Mouse (Mus musculus) urinary bladder, adult 2 months (tissue): ENCODE data around the gene Zdhhc18. TPM values are rescaled to one million over a fixed set of nuclear protein-coding genes. Genes with fewer than 3 reads are reported as not detected.
"Not testable (repeated sequence)": the region's sequence is repeated elsewhere in the genome, so short reads cannot be mapped to it uniquely, and the experiment has no call there.

Experiments
- DNase-seq: peaks from one replicate; pipeline ENCODE4 v3.0.0; 2022; ENCODE audit warnings: low spot score
- polyA plus RNA-seq: library from polyadenylated mRNA; depleted of rRNA; stranded (reverse); fragments of >200 nt; gene quantifications from 2 replicates; pipeline ENCODE4 v1.2.3, GENCODE M21; 2012

Zdhhc18 gene
- polyA plus RNA-seq, 1 experiment = 17.8 TPM

DNA sequence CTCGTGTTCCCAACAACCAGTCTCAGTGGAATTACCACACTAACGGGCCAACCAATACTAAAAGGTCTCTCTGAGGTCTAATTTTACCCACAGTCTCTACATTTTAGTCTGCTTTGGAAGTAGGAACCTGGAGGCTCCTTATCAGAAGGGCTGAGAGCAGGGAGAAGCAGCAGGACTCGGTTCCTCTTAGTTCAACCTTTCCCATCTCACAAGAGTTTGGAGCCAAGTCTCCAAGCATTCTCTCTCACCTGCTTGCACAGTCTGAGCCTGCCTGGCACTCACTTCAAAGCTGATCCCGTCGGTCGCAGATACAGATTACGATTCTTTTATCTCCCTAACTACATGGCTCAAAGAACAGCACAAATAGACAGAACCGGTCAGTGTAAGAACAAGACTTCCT lies 13.0 kb upstream of the Zdhhc18 start:
- DNase-seq = no peak

DNA sequence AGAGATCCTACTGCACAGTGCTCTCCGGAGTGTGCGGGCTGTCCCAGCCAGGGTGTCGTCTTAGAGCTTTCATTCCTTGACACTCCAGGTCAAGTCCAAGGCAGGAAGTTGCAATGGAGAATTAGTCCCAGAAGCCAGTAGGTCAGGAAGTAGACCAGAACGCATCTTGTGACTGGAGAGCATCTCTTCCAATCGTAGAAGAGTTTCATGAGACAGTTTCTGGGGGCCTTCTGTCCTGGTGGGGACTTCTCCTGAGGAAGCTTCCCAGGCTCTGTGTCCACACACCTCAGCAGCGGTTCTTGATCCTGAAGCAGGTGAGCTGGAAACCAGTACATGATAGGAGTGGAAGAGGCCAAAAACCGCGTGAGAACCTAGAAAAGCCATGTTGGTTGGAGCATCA lies 12.5 kb upstream of the Zdhhc18 start:
- DNase-seq = no peak

DNA sequence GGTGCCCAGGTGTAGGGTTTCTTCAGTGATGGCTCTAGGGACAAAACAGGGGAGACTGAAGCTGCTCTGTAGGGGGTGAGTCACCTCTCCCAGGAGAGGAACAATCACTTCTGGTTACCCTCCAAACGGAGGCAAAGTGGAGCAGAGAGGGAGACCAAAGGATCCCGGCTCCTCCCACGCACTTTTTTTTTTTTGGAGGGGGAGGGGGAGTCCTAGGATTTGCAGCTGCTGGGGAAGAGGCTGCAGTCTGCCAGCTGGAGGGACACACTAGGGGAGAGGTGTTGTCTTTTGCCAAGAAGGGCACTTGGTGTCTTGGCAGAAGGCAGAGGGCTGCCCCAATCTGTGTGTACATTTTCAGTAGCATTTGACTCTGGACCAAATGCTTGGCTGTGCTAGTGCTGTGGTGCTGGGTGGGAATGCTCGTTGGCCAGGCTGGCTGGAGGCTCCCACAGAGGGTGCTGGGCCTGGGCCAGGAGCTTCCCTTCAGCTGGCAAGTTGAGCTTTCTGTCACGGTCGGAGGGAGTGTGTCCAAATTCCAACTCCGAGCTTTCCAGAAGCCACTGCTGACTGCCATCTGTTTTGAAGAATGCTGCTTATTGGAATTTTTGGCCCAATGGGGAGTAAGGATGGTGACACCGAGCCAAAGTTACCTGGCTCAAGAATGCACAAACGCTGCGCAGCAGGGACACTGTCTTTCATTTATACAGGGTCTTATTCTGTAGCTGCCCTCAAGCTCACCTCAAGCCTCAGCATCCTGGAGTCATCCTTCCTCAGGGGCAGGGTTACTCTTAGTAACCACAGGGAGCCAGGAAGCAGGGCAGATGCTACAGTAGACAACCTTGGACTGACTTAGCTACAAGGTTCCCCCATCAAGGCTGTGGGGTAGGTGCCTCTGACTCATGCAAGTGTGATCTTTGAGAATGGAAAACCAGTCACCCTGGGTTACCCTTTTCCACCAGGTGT lies 10.5 kb upstream of the Zdhhc18 start:
- DNase-seq = peak; percentile 56

GRCm38 (mm10) chr4:133659497-133660192 lies 9.7 kb upstream of the Zdhhc18 start:
- no peak for DNase-seq

DNA sequence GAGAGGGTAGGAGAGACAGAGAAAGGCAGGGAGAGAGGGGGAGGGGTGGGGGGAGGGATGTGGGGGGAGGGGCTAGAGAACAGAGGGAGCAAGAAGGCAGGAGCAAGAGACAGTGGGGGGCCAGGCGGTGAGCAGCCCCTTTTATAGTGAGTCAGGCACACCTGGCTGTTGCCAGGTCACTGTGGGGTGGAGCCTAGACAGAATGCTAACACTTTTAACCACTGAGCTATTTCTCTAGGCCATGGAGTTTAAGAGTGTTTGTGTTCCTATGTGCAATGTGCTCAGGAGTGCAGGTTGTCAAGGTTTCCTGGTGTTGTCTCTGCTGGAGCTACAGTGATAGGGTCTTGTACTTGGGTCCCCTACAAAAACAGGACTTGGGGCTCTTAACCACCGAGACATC lies 8.8 kb upstream of the Zdhhc18 start:
- no peak for DNase-seq

DNA sequence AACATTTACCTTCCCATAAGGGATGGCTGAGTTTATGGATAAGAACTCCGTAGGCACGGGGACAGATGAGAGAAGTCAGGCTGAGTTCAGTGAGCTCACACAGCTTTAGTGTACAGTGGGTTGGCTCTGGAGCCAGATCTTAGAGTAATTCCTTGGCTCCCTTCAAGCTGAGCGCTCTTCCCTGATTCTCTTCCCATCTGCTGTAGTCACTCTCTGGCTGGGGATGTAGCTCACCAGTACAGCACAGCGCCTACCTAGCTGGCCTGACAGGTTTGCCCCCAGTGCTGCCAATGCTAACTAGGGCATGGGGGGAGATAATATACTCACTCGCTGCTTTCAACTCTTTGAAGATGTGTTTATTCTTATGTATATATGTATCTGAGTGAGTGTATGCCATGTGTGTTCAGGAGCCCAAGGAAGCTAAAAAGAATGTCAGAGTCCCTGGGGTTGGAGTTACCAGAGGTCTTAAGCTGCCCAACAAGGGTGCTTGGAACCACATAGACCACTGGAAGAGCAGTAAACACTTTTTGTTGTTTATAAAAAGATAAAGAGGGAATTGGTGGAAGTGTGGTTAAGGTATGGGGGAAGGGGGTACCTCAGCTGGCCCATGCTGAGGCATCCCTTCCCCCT lies 8.0 kb upstream of the Zdhhc18 start:
- DNase-seq = no peak

DNA sequence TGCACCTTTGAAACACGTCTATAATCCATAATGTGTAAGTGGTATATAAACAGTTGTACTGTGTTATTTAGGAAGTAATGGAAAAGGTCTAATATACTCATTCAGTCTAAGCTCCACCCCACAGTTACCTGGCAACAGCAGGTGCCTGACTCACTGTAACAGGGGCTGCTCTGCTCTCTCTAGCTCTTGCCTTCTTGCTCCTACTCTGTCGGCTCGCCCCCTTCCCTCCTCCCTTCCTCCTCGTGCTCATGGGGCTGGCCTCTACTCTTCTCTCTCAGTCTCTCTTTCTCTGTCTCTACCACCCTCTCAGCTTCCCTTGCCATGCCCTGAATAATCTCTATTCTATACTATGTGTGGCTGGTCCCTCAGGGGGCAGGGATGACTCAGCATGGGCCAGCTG lies 7.0 kb upstream of the Zdhhc18 start:
- no peak for DNase-seq

GRCm38 (mm10) chr4:133656294-133656693 lies 6.3 kb upstream of the Zdhhc18 start:
- no peak for DNase-seq

GRCm38 (mm10) chr4:133654070-133654469 lies 4.1 kb upstream of the Zdhhc18 start:
- not testable (repeated sequence) for DNase-seq

GRCm38 (mm10) chr4:133652746-133653145 lies 2.8 kb upstream of the Zdhhc18 start:
- DNase-seq = no peak

DNA sequence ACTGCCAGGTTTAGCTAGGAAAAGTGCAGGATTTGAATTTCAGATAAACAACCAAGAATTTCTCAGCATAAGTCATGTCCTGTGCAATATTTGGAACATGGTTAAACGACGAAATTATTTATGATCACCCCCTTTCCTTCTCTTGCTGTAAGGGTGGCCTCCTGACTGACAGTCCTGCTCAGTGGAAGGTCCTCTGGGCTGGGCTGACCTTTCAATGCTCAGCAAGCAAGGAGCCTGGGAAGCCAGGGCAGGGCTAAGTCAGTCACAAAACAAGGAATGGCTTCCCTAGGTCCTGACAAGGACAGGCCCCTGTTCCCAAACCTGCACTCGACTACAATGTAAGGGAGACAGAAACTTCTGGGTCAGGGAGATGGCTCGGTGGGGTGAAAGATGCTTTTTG lies 2.0 kb upstream of the Zdhhc18 start:
- no peak for DNase-seq

- no peak for DNase-seq
Measured at GRCm38 (mm10) chr4:133651445-133651844, 1.5 kb upstream of the Zdhhc18 start.

GRCm38 (mm10) chr4:133649464-133649863 lies 490 bp downstream of the Zdhhc18 start:
- not testable (repeated sequence) for DNase-seq

DNA sequence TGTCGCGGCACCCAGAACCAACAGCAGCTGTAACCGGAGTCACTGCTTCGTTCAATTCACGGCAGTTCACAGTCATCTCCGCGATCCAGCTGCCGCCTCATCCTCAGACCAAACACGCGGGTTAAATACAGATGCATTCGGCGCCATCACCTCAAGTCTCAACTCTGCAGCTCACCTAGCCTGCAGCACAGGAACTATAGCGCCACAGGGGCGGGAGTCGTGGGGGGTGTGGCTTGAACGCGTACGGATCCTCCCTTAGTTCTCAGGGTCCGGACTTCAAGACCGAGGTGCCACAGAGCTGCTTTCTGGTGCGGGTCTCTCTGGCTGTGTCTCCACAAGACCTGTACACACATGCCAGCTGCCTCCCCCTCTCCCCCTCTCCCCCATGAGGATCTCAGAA lies 4.3 kb downstream of the Zdhhc18 start:
- no peak for DNase-seq

GRCm38 (mm10) chr4:133645195-133645594 lies 4.8 kb downstream of the Zdhhc18 start:
- DNase-seq = no peak

GRCm38 (mm10) chr4:133634043-133634410 lies 15.9 kb downstream of the Zdhhc18 start:
- no peak for DNase-seq

- peak; percentile 88 for DNase-seq
Measured at GRCm38 (mm10) chr4:133633332-133634042, 16.5 kb downstream of the Zdhhc18 start.

DNA sequence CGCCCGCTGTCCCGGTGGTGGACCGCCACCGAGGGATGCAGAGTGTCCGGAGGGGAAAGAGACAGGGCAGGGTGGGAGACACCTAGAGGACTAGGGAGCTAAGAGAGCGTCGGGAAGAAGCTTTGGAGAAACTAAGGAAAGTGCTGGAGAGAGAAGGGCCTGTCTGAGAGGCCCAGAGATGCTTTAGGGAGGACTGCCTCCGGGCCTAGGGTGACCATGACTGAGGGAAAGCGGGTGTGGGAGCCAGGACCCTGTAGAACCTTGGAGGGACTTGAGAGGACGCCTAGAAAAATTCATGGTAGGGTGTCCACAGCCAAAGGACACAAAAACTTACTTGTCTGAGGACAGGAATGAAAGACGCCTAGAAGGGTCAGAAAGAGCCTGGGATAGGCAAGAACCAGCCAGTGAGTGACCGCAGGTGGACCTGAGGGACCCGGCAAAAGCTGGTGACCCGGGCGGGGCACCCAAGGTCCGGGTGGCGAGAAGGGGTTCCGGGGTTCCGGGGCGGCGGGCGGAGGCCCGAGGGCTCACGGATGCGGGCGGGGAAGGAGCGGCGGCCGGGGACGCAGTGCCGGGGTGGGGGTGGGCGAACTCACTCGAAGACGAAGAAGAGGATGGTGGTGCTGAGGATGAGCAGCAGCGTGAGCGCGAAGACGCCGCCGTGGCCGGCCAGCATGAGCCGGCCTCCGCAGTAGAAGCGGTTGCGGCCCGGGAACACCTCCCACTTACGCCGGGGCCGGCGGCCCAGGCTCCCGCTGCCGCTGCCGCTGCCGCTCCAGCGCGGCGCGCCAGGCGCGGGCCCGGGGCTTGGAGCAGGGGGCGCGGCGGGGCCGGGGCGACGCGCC lies 17.2 kb downstream of the Zdhhc18 start:
- peak; percentile 54 for DNase-seq

DNA sequence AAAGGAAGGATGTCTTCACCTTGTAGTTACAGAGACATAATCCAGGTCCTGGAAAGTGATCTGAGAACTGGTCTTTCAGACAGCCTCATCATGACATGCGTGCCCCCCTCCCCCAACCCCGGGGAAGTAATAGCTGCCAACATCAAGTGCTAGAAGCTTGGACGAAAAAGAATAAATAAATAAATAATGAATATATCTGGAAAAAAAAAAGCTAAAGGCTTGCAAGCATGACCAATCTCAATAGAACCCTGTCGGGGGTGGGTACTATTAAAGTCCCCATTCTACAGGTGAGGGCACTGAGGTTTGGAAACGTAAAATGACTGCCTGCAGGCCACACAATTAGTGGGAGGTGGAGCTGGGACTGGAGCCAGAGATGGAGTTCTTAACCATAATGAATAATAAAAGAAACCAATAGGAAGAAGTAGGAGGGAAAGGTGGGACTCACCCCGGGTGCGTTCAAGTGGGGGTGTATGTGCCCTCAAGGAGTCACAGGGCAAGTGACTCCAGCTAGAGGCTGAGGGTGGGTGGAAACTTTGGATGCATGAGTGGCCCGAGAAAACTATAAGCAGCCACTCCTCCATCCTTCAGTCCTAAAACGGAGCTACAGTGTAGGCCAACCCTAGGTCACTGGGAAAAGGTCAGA lies 18.1 kb downstream of the Zdhhc18 start:
- DNase-seq = no peak

GRCm38 (mm10) chr4:133631071-133631768 lies 18.7 kb downstream of the Zdhhc18 start:
- DNase-seq = no peak
